Mouse (Mus musculus): Measurements from ENCODE around the gene Usp40. TPM values are rescaled to one million over a fixed set of nuclear protein-coding genes. Genes with fewer than 3 reads are reported as not detected.
"Not testable (repeated sequence)": the region's sequence is repeated elsewhere in the genome, so short reads cannot be mapped to it uniquely, and the experiment has no call there.

Gene Usp40
- 53.8 and 53.9 TPM in 2 replicates for polyA plus RNA-seq (2015; fragmentation: Nextera tagmentation; extraction: Ambion mirVana)

DNA sequence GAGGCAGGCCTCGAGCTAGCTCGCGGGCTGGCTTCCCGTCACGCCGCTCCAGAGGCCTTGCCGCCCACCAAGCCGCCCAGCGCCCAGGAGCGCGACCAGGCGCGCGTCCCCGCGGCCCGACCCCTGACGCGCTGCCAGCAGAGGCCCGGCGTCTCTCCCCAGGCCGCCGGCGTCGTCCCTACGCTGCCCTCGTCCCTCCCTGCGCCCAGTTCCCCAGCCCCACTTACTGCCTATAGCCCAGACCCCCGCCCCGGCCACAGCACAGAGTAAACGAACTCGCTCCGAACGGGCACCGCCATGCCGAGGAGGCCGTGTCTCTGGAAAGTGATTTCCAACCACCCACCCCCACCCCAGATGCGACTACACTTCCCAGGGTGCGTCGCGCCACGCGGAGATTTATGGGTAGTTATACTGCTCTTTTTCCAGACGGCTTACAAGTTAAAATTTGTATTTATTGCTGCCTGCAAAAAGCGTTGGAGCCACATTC lies at the start of gene Usp40:
Gene Usp40, minus strand, starts transcription at position 341 of the 487 bp plus-strand sequence.
- under 1% methylated on average over 45 of the region's 45 CpGs for WGBS

GRCm38 (mm10) chr1:88055088-88055487 lies 46.7 kb upstream of the Usp40 start, which contains the start of gene Ugt1a10:
Gene Ugt1a10 (plus strand): TSS chr1:88055388.
- H3K4me3 ChIP-seq: no peak within 1 kb of the TSS
- no peak for ATAC-seq (ENCODE audit: low FRiP score, low read depth)
- no peaks in the 10 kb centered on the region for H3K9me3 ChIP-seq
- H3K9ac ChIP-seq: no peak within 1 kb of the TSS
- no peaks in the 10 kb centered on the region for H3K36me3 ChIP-seq
- H3K27me3 ChIP-seq: no peaks in the 10 kb centered on the region
- no peak within 1 kb of the TSS for H3K27ac ChIP-seq
- H3K4me1 ChIP-seq: no peaks in the 10 kb centered on the region
- WGBS: 75% methylated on average over 1 of the region's 1 CpGs
- H3K4me2 ChIP-seq (replicated peaks): no peak within 1 kb of the TSS

More for the DNA sequence above, at the start of gene Usp40:
- peak within 1 kb of the TSS; percentile 68 for H3K4me3 ChIP-seq
- H3K27me3 ChIP-seq: no peaks in the 10 kb centered on the region
- H3K27ac ChIP-seq: peak within 1 kb of the TSS; percentile 94
- H3K9ac ChIP-seq: peak within 1 kb of the TSS; percentile 92
- peak; percentile 94 for ATAC-seq (ENCODE audit: low FRiP score, low read depth)
- peak within 1 kb of the TSS; percentile 73 for H3K4me2 ChIP-seq (replicated peaks)
- peaks cover 27% of the 10 kb centered on the region for H3K36me3 ChIP-seq
- peaks cover 11% of the 10 kb centered on the region; the same call in 1 of the 2 replicates for H3K4me1 ChIP-seq
- no peaks in the 10 kb centered on the region for H3K9me3 ChIP-seq

- not testable (repeated sequence) for H3K27ac ChIP-seq; H3K27me3 ChIP-seq; H3K4me2 ChIP-seq (replicated peaks); ATAC-seq (ENCODE audit: low FRiP score, low read depth); H3K4me3 ChIP-seq; H3K36me3 ChIP-seq; H3K9ac ChIP-seq; H3K4me1 ChIP-seq; H3K9me3 ChIP-seq
- 85% methylated on average over 2 of the region's 2 CpGs for WGBS
Measured at GRCm38 (mm10) chr1:88047408-88047807, 39.1 kb upstream of the Usp40 start.

DNA sequence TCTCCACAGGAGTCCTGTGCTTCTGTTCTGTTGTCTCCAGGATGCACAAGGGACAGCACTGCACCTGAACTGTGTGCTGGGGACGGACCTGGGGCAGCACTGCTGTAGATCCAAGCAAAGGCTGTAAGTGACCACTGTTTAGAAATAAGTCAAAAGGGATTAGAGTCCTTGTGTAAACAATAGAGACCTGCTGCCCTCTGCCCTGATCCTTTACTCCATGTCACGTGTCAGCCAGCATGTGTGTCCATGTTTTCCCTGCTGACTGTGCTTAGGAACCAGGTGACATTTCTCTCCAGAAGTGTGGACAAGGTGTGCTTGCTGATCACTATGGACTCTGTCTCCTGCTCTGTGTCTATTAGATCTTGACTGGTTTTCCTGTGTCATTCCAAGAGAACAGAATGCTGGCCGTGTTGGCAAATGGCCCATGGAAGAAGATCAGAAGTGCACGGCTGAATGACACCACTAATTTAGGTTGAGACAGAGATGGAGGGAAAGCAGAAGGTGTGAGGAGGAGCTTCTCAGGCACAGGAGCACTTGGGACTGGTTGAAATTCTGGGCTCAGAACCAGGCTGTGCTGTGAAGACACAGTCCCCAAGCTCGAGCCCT lies 36.6 kb upstream of the Usp40 start:
- H3K9ac ChIP-seq; H3K4me3 ChIP-seq; H3K36me3 ChIP-seq; H3K4me2 ChIP-seq (replicated peaks); H3K4me1 ChIP-seq; H3K9me3 ChIP-seq; H3K27me3 ChIP-seq; H3K27ac ChIP-seq; ATAC-seq (ENCODE audit: low FRiP score, low read depth): not testable (repeated sequence)
- WGBS: 68% methylated on average over 4 of the region's 5 CpGs

DNA sequence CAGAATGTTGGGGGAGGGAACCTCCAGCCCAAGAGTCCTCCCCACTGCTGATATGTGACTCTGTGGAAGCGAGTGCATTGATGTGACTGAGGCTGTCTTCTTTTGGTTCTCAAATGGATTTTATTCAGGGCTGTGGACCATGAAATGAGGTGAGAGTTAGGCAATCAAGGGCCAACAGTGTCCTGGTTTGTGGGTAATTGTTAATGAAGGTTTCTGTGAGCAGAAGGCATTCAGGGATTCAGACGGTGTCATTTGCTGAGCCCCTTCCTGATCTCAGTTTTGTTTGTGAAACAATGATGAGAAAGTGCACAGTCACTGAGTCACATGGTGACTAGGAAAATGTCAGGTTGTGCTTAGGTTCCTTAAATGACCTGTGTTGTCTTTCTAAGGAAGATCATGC lies 34.7 kb upstream of the Usp40 start:
- not testable (repeated sequence) for H3K27me3 ChIP-seq; H3K4me1 ChIP-seq; H3K9ac ChIP-seq; H3K36me3 ChIP-seq; H3K4me3 ChIP-seq; H3K27ac ChIP-seq; ATAC-seq (ENCODE audit: low FRiP score, low read depth); H3K9me3 ChIP-seq; H3K4me2 ChIP-seq (replicated peaks)
- 66% methylated on average over 1 of the region's 2 CpGs for WGBS

DNA sequence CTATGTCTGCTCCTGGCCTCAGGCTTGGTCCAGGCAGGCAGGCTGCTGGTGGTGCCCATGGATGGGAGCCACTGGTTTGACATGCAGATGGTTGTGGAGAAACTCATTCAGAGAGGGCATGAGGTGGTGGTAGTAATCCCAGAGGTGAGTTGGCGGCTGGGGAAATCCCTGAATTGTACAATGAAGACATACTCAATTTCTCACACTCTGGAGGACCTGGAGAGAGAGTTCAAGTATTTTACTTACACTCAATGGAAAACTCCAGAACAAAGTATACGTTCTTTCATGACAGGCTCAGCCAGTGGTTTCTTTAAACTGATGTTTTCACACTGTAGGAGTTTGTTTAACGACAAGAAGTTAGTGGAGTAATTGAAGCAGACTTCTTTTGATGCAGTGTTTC lies 16.9 kb upstream of the Usp40 start:
- 68% methylated on average over 3 of the region's 3 CpGs for WGBS
- H3K27ac ChIP-seq; ATAC-seq (ENCODE audit: low FRiP score, low read depth); H3K4me1 ChIP-seq; H3K27me3 ChIP-seq; H3K36me3 ChIP-seq; H3K9ac ChIP-seq; H3K4me2 ChIP-seq (replicated peaks); H3K4me3 ChIP-seq; H3K9me3 ChIP-seq: not testable (repeated sequence)

GRCm38 (mm10) chr1:88015371-88015770 lies 7.0 kb upstream of the Usp40 start:
- H3K36me3 ChIP-seq: no peaks in the 10 kb centered on the region
- H3K27me3 ChIP-seq: no peaks in the 10 kb centered on the region
- no peak overlapping the region for H3K4me3 ChIP-seq
- ATAC-seq (ENCODE audit: low FRiP score, low read depth): no peak
- no peak overlapping the region for H3K4me2 ChIP-seq (replicated peaks)
- no peak overlapping the region for H3K27ac ChIP-seq
- 89% methylated on average over 6 of the region's 6 CpGs for WGBS
- H3K4me1 ChIP-seq: no peaks in the 10 kb centered on the region
- peaks cover 16% of the 10 kb centered on the region for H3K9me3 ChIP-seq
- no peak overlapping the region for H3K9ac ChIP-seq

GRCm38 (mm10) chr1:88014671-88015070 lies 6.3 kb upstream of the Usp40 start:
- ATAC-seq (ENCODE audit: low FRiP score, low read depth): no peak
- H3K4me2 ChIP-seq (replicated peaks): no peak overlapping the region
- H3K4me1 ChIP-seq: no peaks in the 10 kb centered on the region
- H3K9me3 ChIP-seq: peaks cover 16% of the 10 kb centered on the region
- no peak overlapping the region for H3K27ac ChIP-seq
- no peaks in the 10 kb centered on the region for H3K27me3 ChIP-seq
- no peaks in the 10 kb centered on the region for H3K36me3 ChIP-seq
- no peak overlapping the region for H3K9ac ChIP-seq
- 92% methylated on average over 4 of the region's 4 CpGs for WGBS
- no peak overlapping the region for H3K4me3 ChIP-seq

GRCm38 (mm10) chr1:88014194-88014593 lies 5.8 kb upstream of the Usp40 start:
- 91% methylated on average over 4 of the region's 4 CpGs for WGBS
- no peaks in the 10 kb centered on the region for H3K36me3 ChIP-seq
- no peak overlapping the region for H3K4me3 ChIP-seq
- no peak overlapping the region for H3K27ac ChIP-seq
- no peaks in the 10 kb centered on the region for H3K27me3 ChIP-seq
- no peak for ATAC-seq (ENCODE audit: low FRiP score, low read depth)
- H3K9me3 ChIP-seq: peaks cover 16% of the 10 kb centered on the region
- H3K4me1 ChIP-seq: no peaks in the 10 kb centered on the region
- H3K4me2 ChIP-seq (replicated peaks): no peak overlapping the region
- H3K9ac ChIP-seq: no peak overlapping the region

DNA sequence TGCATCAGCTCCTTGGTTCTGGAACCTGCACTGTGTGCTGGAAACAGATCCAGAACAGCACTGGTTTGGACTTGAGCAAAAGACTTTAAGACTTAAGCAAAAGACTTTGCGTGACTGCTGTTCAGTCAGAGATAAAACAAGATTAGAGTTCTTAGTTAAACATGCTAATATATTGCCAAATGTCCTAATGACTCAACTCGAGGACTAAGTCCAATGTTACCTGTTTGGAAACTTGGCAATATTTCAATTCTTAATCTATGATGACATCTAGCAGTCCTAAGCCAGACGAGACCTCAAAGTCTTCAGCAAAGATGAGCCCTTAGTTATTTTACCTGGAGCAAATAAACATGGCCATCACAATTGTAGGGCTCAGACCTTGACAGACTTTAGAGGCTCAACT lies 5.4 kb upstream of the Usp40 start:
- WGBS: 76% methylated on average over 3 of the region's 3 CpGs
- H3K9ac ChIP-seq: no peak overlapping the region
- H3K9me3 ChIP-seq: peaks cover 16% of the 10 kb centered on the region
- no peak overlapping the region for H3K27ac ChIP-seq
- H3K36me3 ChIP-seq: no peaks in the 10 kb centered on the region
- H3K4me1 ChIP-seq: no peaks in the 10 kb centered on the region
- ATAC-seq (ENCODE audit: low FRiP score, low read depth): no peak
- no peak overlapping the region for H3K4me2 ChIP-seq (replicated peaks)
- no peaks in the 10 kb centered on the region for H3K27me3 ChIP-seq
- no peak overlapping the region for H3K4me3 ChIP-seq

GRCm38 (mm10) chr1:88009521-88009920 lies 1.2 kb upstream of the Usp40 start:
- Histone ChIP-seq H3K4me3 (no peak overlapping the region), H3K4me2 (replicated peaks) (no peak overlapping the region), H3K27me3 (no peaks in the 10 kb centered on the region), H3K4me1 (peaks cover 11% of the 10 kb centered on the region; the same call in 1 of the 2 replicates), H3K36me3 (peaks cover 14% of the 10 kb centered on the region), H3K27ac (no peak overlapping the region), H3K9me3 (peaks cover 2% of the 10 kb centered on the region; the same call in 1 of the 2 replicates), H3K9ac (no peak overlapping the region)
- WGBS: 82% methylated on average over 3 of the region's 3 CpGs
- no peak for ATAC-seq (ENCODE audit: low FRiP score, low read depth)

DNA sequence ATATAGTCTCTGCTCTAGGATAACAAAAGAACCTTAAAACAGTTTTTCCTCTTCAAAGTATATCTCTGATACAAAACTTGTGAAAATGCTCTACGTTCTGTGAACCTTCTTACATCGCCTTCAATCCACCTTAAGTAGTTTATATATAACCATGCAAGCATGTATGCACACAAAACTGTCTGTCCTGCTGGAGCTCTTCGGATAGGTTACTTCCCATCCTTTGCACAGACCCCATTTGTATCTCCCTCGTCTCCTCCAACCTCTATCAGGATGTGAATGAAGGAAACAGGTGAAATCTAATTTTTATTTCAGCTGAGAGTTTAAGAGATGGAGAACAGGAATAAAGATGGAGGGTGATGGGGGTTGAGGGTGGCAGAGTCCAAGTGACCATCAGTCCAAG lies 384 bp upstream of the Usp40 start:
- ATAC-seq (ENCODE audit: low FRiP score, low read depth): peak; percentile 62
- Histone ChIP-seq H3K9ac (peak overlapping the region; percentile 92), H3K4me3 (peak overlapping the region; percentile 68), H3K9me3 (no peaks in the 10 kb centered on the region), H3K36me3 (peaks cover 22% of the 10 kb centered on the region), H3K4me2 (replicated peaks) (peak overlapping the region; percentile 73), H3K4me1 (peaks cover 11% of the 10 kb centered on the region; the same call in 1 of the 2 replicates), H3K27me3 (no peaks in the 10 kb centered on the region), H3K27ac (peak overlapping the region; percentile 18; the same call in 1 of the 2 replicates)
- 43% methylated on average over 4 of the region's 4 CpGs for WGBS
